Mouse (Mus musculus): ENCODE data around the gene Tgfbr2. TPM values are rescaled to one million over a fixed set of nuclear protein-coding genes. Genes with fewer than 3 reads are reported as not detected.

The Tgfbr2 gene
- polyA plus RNA-seq, 1 experiment from 2014 or later: 39.4 TPM

GRCm38 (mm10) chr9:116138595-116139134 is 36.5 kb downstream of the Tgfbr2 start:
- Histone ChIP-seq H3K4me3 (ENCODE audit: low read depth, low read length) (no peak overlapping the region), H3K4me2 (ENCODE audit: low read length) (no peak overlapping the region), H3K27me3 (replicated peaks; ENCODE audit: control insufficient read depth, insufficient read depth, low read length) (no peaks in the 10 kb centered on the region), H3K27ac (ENCODE audit: low read depth) (no peak overlapping the region), H3K4me1 (replicated peaks; ENCODE audit: control insufficient read depth, insufficient read depth, low read length) (0 out of 2 replicates have a peak, but pooled peaks cover 7% of the 10 kb centered on the region), H3K36me3 (ENCODE audit: control insufficient read depth, insufficient read depth, low read length) (0 out of 2 replicates have a peak, but pooled peaks cover 3% of the 10 kb centered on the region), H3K9ac (ENCODE audit: low read length) (no peak overlapping the region), H3K9me3 (ENCODE audit: control insufficient read depth, low read length) (no peaks in the 10 kb centered on the region)
- no peak for DNase-seq (ENCODE audit: low spot score)
- ATAC-seq (replicated peaks; ENCODE audit: low FRiP score, low TSS enrichment, low read depth): no peak
- 79% methylated on average over 11 of the region's 11 CpGs for WGBS

DNA sequence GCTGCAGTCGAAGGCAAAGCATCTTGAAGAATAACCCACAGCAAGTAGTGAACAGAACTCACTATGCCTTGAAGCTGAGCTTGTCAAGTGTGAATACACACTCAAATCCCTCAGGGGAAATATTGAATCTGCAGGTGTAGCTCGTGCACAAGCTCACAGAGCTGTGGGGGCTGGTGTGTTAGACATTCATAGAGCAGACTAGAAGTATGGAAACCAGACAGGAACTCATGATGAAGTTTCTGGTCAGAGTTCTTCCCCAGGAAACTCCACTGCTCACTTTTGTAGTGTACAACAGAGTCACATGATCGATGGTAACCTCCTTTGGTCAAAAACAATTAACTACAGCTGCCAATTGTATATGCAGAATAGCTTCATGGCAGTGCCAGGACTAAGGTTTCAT is 37.5 kb downstream of the Tgfbr2 start:
- whole genome bisulfite sequencing: 72% methylated on average over 3 of the region's 3 CpGs
- ATAC-seq (replicated peaks; ENCODE audit: low FRiP score, low TSS enrichment, low read depth) (no peak), DNase-seq (ENCODE audit: low spot score) (no peak)
- H3K27ac ChIP-seq (ENCODE audit: low read depth): no peak overlapping the region
- H3K36me3 ChIP-seq (ENCODE audit: control insufficient read depth, insufficient read depth, low read length): 0 out of 2 replicates have a peak, but pooled peaks cover 3% of the 10 kb centered on the region
- H3K9ac ChIP-seq (ENCODE audit: low read length): no peak overlapping the region
- no peak overlapping the region for H3K4me2 ChIP-seq (ENCODE audit: low read length)
- no peaks in the 10 kb centered on the region for H3K9me3 ChIP-seq (ENCODE audit: control insufficient read depth, low read length)
- H3K4me1 ChIP-seq (replicated peaks; ENCODE audit: control insufficient read depth, insufficient read depth, low read length): 0 out of 2 replicates have a peak, but pooled peaks cover 6% of the 10 kb centered on the region
- H3K27me3 ChIP-seq (replicated peaks; ENCODE audit: control insufficient read depth, insufficient read depth, low read length): no peaks in the 10 kb centered on the region
- no peak overlapping the region for H3K4me3 ChIP-seq (ENCODE audit: low read depth, low read length)

- Histone ChIP-seq H3K4me3 (ENCODE audit: low read depth, low read length) (no peak overlapping the region), H3K4me2 (ENCODE audit: low read length) (no peak overlapping the region), H3K27me3 (replicated peaks; ENCODE audit: control insufficient read depth, insufficient read depth, low read length) (no peaks in the 10 kb centered on the region), H3K36me3 (ENCODE audit: control insufficient read depth, insufficient read depth, low read length) (0 out of 2 replicates have a peak, but pooled peaks cover 5% of the 10 kb centered on the region), H3K27ac (ENCODE audit: low read depth) (no peak overlapping the region), H3K9me3 (ENCODE audit: control insufficient read depth, low read length) (no peaks in the 10 kb centered on the region), H3K4me1 (replicated peaks; ENCODE audit: control insufficient read depth, insufficient read depth, low read length) (0 out of 2 replicates have a peak, but pooled peaks cover 6% of the 10 kb centered on the region), H3K9ac (ENCODE audit: low read length) (no peak overlapping the region)
- DNase-seq (ENCODE audit: low spot score) (no peak), ATAC-seq (replicated peaks; ENCODE audit: low FRiP score, low TSS enrichment, low read depth) (no peak)
- 84% methylated on average over 5 of the region's 5 CpGs for WGBS
Observed at GRCm38 (mm10) chr9:116136811-116137210, 38.3 kb downstream of the Tgfbr2 start.

DNA sequence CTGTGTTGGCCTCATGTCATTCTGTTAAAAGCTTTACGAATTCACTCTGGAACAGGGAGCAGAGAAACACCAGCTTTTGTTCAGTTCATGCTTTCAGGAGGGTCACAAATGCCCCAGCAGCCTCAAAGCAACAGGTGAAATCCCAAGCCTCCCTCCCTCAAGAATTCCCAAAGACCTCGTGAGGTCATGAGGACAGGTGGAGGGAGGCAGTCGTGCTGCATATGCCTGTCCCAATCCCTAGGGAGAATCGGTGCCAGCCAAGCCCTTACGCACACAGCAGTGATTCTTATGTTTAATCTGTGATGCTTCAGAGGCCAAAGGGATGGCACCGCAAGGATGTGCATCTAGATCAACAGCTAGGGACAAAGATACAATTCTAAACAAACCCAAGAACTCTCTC is 39.0 kb downstream of the Tgfbr2 start:
- Histone ChIP-seq H3K9me3 (ENCODE audit: control insufficient read depth, low read length) (no peaks in the 10 kb centered on the region), H3K4me2 (ENCODE audit: low read length) (no peak overlapping the region), H3K9ac (ENCODE audit: low read length) (no peak overlapping the region), H3K4me1 (replicated peaks; ENCODE audit: control insufficient read depth, insufficient read depth, low read length) (0 out of 2 replicates have a peak, but pooled peaks cover 6% of the 10 kb centered on the region), H3K27ac (ENCODE audit: low read depth) (no peak overlapping the region), H3K27me3 (replicated peaks; ENCODE audit: control insufficient read depth, insufficient read depth, low read length) (no peaks in the 10 kb centered on the region), H3K4me3 (ENCODE audit: low read depth, low read length) (no peak overlapping the region), H3K36me3 (ENCODE audit: control insufficient read depth, insufficient read depth, low read length) (peaks cover 12% of the 10 kb centered on the region)
- DNase-seq (ENCODE audit: low spot score) (no peak), ATAC-seq (replicated peaks; ENCODE audit: low FRiP score, low TSS enrichment, low read depth) (no peak)
- 74% methylated on average over 6 of the region's 6 CpGs for WGBS

DNA sequence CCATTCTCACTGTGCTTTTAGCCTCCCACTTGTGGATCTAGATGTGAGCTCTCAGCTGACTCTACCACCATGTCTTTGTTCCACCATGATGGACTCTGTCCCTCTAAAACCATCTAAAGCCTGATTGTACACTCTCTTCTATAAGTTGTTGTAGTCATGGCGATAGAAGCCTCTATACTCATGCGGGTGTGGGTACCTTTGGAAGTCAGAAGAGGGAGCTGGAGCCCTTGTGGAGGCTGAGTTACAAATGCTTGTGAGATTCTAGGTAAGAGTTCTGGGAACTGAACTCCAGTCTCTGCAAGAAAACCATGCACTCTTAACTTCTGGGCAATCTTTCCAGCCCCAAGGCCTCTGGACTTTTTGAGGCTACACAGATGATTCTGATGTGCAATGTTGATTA is 40.7 kb downstream of the Tgfbr2 start:
- no peak overlapping the region for H3K4me2 ChIP-seq (ENCODE audit: low read length)
- no peak for DNase-seq (ENCODE audit: low spot score)
- peaks cover 25% of the 10 kb centered on the region for H3K36me3 ChIP-seq (ENCODE audit: control insufficient read depth, insufficient read depth, low read length)
- H3K4me1 ChIP-seq (replicated peaks; ENCODE audit: control insufficient read depth, insufficient read depth, low read length): 0 out of 2 replicates have a peak, but pooled peaks cover 6% of the 10 kb centered on the region
- H3K9me3 ChIP-seq (ENCODE audit: control insufficient read depth, low read length): no peaks in the 10 kb centered on the region
- H3K4me3 ChIP-seq (ENCODE audit: low read depth, low read length): no peak overlapping the region
- 88% methylated on average over 2 of the region's 2 CpGs for WGBS
- no peak overlapping the region for H3K9ac ChIP-seq (ENCODE audit: low read length)
- ATAC-seq (replicated peaks; ENCODE audit: low FRiP score, low TSS enrichment, low read depth): no peak
- no peak overlapping the region for H3K27ac ChIP-seq (ENCODE audit: low read depth)
- no peaks in the 10 kb centered on the region for H3K27me3 ChIP-seq (replicated peaks; ENCODE audit: control insufficient read depth, insufficient read depth, low read length)

DNA sequence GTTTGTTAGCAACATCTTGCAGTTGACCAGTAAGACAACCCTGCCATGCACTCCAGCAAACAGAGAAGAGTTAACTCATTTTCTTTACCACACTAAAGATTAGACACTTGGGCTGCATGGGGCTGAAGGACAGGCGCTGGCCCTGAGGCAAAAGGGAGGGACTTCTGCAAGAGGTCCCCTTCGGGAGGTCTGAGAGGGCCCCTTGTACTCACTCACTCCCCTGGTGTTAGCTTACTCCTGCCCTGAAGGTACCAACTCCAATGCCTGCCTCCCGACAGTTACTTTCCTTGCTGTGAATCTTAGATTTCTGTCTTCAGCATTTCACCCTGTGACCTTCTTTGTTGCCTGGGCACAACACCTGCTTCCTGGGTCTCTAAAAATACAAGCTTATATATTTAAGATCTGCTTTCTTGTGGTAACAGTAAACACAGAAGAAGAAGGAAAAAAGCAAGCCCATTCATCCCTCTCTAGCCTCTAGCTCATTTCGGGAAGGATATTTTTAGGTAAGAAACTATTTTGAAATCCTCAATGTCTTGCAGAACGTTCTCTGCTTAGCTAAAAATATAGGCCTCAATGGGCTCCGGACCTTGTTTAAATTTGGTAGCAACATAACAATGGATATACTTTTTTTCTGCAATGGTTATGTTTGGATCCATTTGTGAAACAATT is 41.7 kb downstream of the Tgfbr2 start:
- peaks cover 35% of the 10 kb centered on the region for H3K36me3 ChIP-seq (ENCODE audit: control insufficient read depth, insufficient read depth, low read length)
- no peak overlapping the region for H3K27ac ChIP-seq (ENCODE audit: low read depth)
- H3K4me2 ChIP-seq (ENCODE audit: low read length): no peak overlapping the region
- no peaks in the 10 kb centered on the region for H3K27me3 ChIP-seq (replicated peaks; ENCODE audit: control insufficient read depth, insufficient read depth, low read length)
- H3K4me1 ChIP-seq (replicated peaks; ENCODE audit: control insufficient read depth, insufficient read depth, low read length): 0 out of 2 replicates have a peak, but pooled peaks cover 3% of the 10 kb centered on the region
- WGBS: 72% methylated on average over 6 of the region's 6 CpGs
- no peak for ATAC-seq (replicated peaks; ENCODE audit: low FRiP score, low TSS enrichment, low read depth)
- no peak overlapping the region for H3K9ac ChIP-seq (ENCODE audit: low read length)
- no peak for DNase-seq (ENCODE audit: low spot score)
- no peak overlapping the region for H3K4me3 ChIP-seq (ENCODE audit: low read depth, low read length)
- H3K9me3 ChIP-seq (ENCODE audit: control insufficient read depth, low read length): no peaks in the 10 kb centered on the region

DNA sequence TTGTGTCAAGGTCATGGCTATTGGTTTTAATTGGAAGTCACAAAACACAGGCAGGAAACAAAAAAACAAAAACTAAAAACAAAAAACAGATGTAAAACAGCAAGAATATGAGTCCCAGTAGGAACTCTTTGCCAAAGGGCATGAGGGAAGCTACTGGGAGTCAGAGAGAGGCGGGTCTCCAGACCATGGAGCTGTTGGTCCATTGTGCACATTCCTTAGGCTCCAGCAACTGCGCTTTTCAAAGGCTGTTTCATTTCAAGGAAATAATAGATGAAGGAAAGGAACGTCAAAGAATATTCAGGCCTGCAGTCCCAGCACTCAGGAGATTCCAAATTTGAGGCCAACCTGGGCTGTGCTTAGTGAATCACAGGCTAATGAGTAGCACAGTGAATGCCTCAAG is 46.3 kb downstream of the Tgfbr2 start:
- Histone ChIP-seq H3K27ac (ENCODE audit: low read depth) (no peak overlapping the region), H3K4me1 (replicated peaks; ENCODE audit: control insufficient read depth, insufficient read depth, low read length) (peaks cover 2% of the 10 kb centered on the region), H3K4me3 (ENCODE audit: low read depth, low read length) (no peak overlapping the region), H3K9ac (ENCODE audit: low read length) (no peak overlapping the region), H3K36me3 (ENCODE audit: control insufficient read depth, insufficient read depth, low read length) (peaks cover 79% of the 10 kb centered on the region), H3K9me3 (ENCODE audit: control insufficient read depth, low read length) (no peaks in the 10 kb centered on the region), H3K27me3 (replicated peaks; ENCODE audit: control insufficient read depth, insufficient read depth, low read length) (no peaks in the 10 kb centered on the region), H3K4me2 (ENCODE audit: low read length) (no peak overlapping the region)
- DNase-seq (ENCODE audit: low spot score) (no peak), ATAC-seq (replicated peaks; ENCODE audit: low FRiP score, low TSS enrichment, low read depth) (no peak)
- 54% methylated on average over 3 of the region's 3 CpGs for WGBS

- DNase-seq (ENCODE audit: low spot score) (no peak), ATAC-seq (replicated peaks; ENCODE audit: low FRiP score, low TSS enrichment, low read depth) (no peak)
- Histone ChIP-seq H3K9me3 (ENCODE audit: control insufficient read depth, low read length) (no peaks in the 10 kb centered on the region), H3K4me1 (replicated peaks; ENCODE audit: control insufficient read depth, insufficient read depth, low read length) (peaks cover 8% of the 10 kb centered on the region), H3K36me3 (ENCODE audit: control insufficient read depth, insufficient read depth, low read length) (peaks cover 79% of the 10 kb centered on the region), H3K4me3 (ENCODE audit: low read depth, low read length) (no peak overlapping the region), H3K27ac (ENCODE audit: low read depth) (no peak overlapping the region), H3K9ac (ENCODE audit: low read length) (no peak overlapping the region), H3K27me3 (replicated peaks; ENCODE audit: control insufficient read depth, insufficient read depth, low read length) (no peaks in the 10 kb centered on the region), H3K4me2 (ENCODE audit: low read length) (no peak overlapping the region)
- WGBS: 60% methylated on average over 2 of the region's 2 CpGs
Observed at GRCm38 (mm10) chr9:116128311-116128710, 46.8 kb downstream of the Tgfbr2 start.

- no peaks in the 10 kb centered on the region for H3K27me3 ChIP-seq (replicated peaks; ENCODE audit: control insufficient read depth, insufficient read depth, low read length)
- H3K9me3 ChIP-seq (ENCODE audit: control insufficient read depth, low read length): no peaks in the 10 kb centered on the region
- no peak overlapping the region for H3K9ac ChIP-seq (ENCODE audit: low read length)
- DNase-seq (ENCODE audit: low spot score) (no peak), ATAC-seq (replicated peaks; ENCODE audit: low FRiP score, low TSS enrichment, low read depth) (no peak)
- H3K27ac ChIP-seq (ENCODE audit: low read depth): no peak overlapping the region
- H3K4me2 ChIP-seq (ENCODE audit: low read length): no peak overlapping the region
- H3K4me3 ChIP-seq (ENCODE audit: low read depth, low read length): no peak overlapping the region
- H3K36me3 ChIP-seq (ENCODE audit: control insufficient read depth, insufficient read depth, low read length): peaks cover 77% of the 10 kb centered on the region
- WGBS: 79% methylated on average over 4 of the region's 4 CpGs
- H3K4me1 ChIP-seq (replicated peaks; ENCODE audit: control insufficient read depth, insufficient read depth, low read length): peaks cover 25% of the 10 kb centered on the region
Observed at GRCm38 (mm10) chr9:116126494-116126893, 48.7 kb downstream of the Tgfbr2 start.

Measured in intestine, embryonic 14.5 days (tissue).